Mouse (Mus musculus): ENCODE data around the gene Nanp.

DNA sequence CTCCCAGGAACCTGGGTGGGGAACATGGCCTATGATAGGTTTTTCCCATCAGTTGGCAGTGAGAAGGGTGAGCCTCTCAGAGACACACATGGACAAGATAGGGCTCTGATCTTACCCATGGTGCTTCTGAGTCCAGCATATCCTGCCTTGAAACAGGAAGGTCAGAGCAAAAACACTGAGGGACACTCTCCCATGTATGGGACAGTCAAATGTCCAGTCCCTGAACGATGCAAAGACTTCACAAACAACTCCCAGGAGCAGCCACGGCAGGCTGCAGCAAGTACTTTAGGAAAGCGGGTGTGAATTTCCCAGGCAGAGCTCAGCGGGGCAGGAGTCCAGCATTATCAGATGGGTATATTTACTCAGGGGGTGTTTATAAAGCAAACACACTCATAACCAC, 43.9 kb downstream of the Nanp start:
- no peak for TF ChIP-seq TBP (conservative IDR thresholded peaks at IDR 0.05; ENCODE audit: low read depth, low read length)
- TF ChIP-seq EP300 (IDR thresholded peaks at IDR 0.05; ENCODE audit: low read length): no peak
- no peak for TF ChIP-seq CTCF (conservative IDR thresholded peaks at IDR 0.05 in 1 of 2, IDR thresholded peaks at IDR 0.05 in 1 of 2; ENCODE audit: low read depth in 2 of 2, low read length in 2 of 2)
- no peak for TF ChIP-seq USF2 (conservative IDR thresholded peaks at IDR 0.05; ENCODE audit: low read depth, low read length)
- no peak for TF ChIP-seq RAD21 (IDR thresholded peaks at IDR 0.05; ENCODE audit: low read depth, low read length)
- no peak for TF ChIP-seq SIN3A (IDR thresholded peaks at IDR 0.05; ENCODE audit: low read length)
- no peak for TF ChIP-seq IRF4 (IDR thresholded peaks at IDR 0.05; ENCODE audit: low read depth, low read length)
- TF ChIP-seq ELF1 (IDR thresholded peaks at IDR 0.05; ENCODE audit: low read depth, low read length): no peak
- TF ChIP-seq POLR2A (IDR thresholded peaks at IDR 0.05; ENCODE audit: low read depth, low read length): no peak
- TF ChIP-seq MXI1 (IDR thresholded peaks at IDR 0.05; ENCODE audit: low read depth, low read length): no peak
- TF ChIP-seq JUND (conservative IDR thresholded peaks at IDR 0.05; ENCODE audit: low read depth, low read length): no peak
- no peak for TF ChIP-seq ZKSCAN1 (IDR thresholded peaks at IDR 0.05; ENCODE audit: borderline replicate concordance, low read depth, low read length)
- no peak for TF ChIP-seq MAFK (IDR thresholded peaks at IDR 0.05; ENCODE audit: insufficient replicate concordance, low read length)

Data from CH12.LX (cell line).